Mouse (Mus musculus) liver, embryonic 14.5 days (tissue): Measurements from ENCODE around the gene Cop1. TPM values are rescaled to one million over a fixed set of nuclear protein-coding genes. Genes with fewer than 3 reads are reported as not detected.
A peak's percentile ranks its signal among the peaks of the same experiment; 100 is the strongest.

Experiments used
- ATAC-seq: fragments of 200-750 bp; cut with Nextera tagmentation; 2 replicates; pipeline ENCODE4 v1.8.0; 2017; ENCODE audit warnings: moderate number of reproducible peaks, mild to moderate bottlenecking, moderate library complexity; ENCODE audit not compliant: insufficient read depth
- DNase-seq, 3 experiments: peaks; one replicate each; pipeline ENCODE4 v3.0.0-alpha.2; 2012 to 2013; ENCODE audit warnings: low read depth in 3 of 3, low spot score in 3 of 3
- H3K27ac ChIP-seq: fragments of 300-500 bp; sonication (generic); 2 replicates; pipeline ENCODE4 v1.5.1; 2014; ENCODE audit warnings: moderate library complexity, mild to moderate bottlenecking, control low read depth, inconsistent platforms
- H3K27me3 ChIP-seq: fragments of 300-500 bp; sonication (generic); 2 replicates; pipeline ENCODE4 v1.6.1; 2014; ENCODE audit warnings: mild to moderate bottlenecking, low read length, moderate library complexity; ENCODE audit not compliant: control insufficient read depth, insufficient read depth
- H3K36me3 ChIP-seq: fragments of 300-500 bp; sonication (generic); replicated peaks from 2 replicates; pipeline ENCODE4 v1.6.1; 2014; ENCODE audit warnings: low read depth; ENCODE audit not compliant: control insufficient read depth, insufficient read depth
- H3K4me1 ChIP-seq, 2 experiments: fragments of 200-500 bp in 1 of 2; fragments of 300-500 bp in 1 of 2; sonication (generic) in 1 of 2; replicated peaks; 2 replicates each; pipeline ENCODE4 v1.6.1; 2012 to 2014; ENCODE audit warnings: antibody characterized with exemption in 1 of 2, inconsistent platforms in 1 of 2, low read length in 1 of 2; ENCODE audit not compliant: control insufficient read depth in 2 of 2, insufficient read depth in 2 of 2
- H3K4me2 ChIP-seq: fragments of 300-500 bp; sonication (generic); 2 replicates; pipeline ENCODE4 v1.6.1; 2014; ENCODE audit warnings: low read depth, mild to moderate bottlenecking, control low read depth, moderate library complexity
- H3K4me3 ChIP-seq, 2 experiments: fragments of 200-500 bp in 1 of 2; fragments of 300-500 bp in 1 of 2; sonication (generic) in 1 of 2; 2 replicates each; pipeline ENCODE4 v1.5.1; 2012 to 2014; ENCODE audit warnings: low read depth in 2 of 2, low read length in 2 of 2, mild to moderate bottlenecking in 2 of 2, control low read depth in 1 of 2, inconsistent platforms in 1 of 2, moderate library complexity in 1 of 2; ENCODE audit not compliant: insufficient read depth in 1 of 2
- H3K9ac ChIP-seq: fragments of 300-500 bp; sonication (generic); replicated peaks from 2 replicates; pipeline ENCODE4 v1.6.1; 2014; ENCODE audit warnings: mild to moderate bottlenecking, control low read depth, moderate library complexity
- H3K9me3 ChIP-seq: fragments of 300-500 bp; sonication (generic); 2 replicates; pipeline ENCODE4 v1.6.1; 2016; ENCODE audit warnings: low read length, mixed read lengths; ENCODE audit not compliant: control insufficient read depth
- CTCF ChIP-seq: IDR thresholded peaks from 2 replicates; pipeline ENCODE4 v1.5.1; 2016; ENCODE audit warnings: antibody characterized with exemption, low read depth, control low read depth
- EP300 ChIP-seq: IDR thresholded peaks from 2 replicates; pipeline ENCODE4 v1.6.1; 2016; ENCODE audit warnings: antibody characterized with exemption, low read depth
- WGBS: fragments of 180-500 bp; shearing (Covaris S2); extraction: QIAGEN DNeasy Blood & Tissue Kit; methylation state at CpG from one replicate; pipeline ENCODE4 v1.1.7; 2014; ENCODE audit not compliant: insufficient replicate concordance; 5-methylcytosine and 5-hydroxymethylcytosine counted together
- polyA plus RNA-seq, 2 experiments: library from polyadenylated mRNA; depleted of rRNA in 1 of 2; stranded (reverse) in 1 of 2; unstranded in 1 of 2; fragments of >200 nt; fragmentation: Nextera tagmentation in 1 of 2; extraction: Ambion mirVana in 1 of 2; gene quantifications; 2 replicates each; pipeline versions ENCODE4 v1.2.1 to v1.2.3; 2012 to 2014

Cop1 gene
- polyA plus RNA-seq, 2 experiments: 37.4 to 54.3 TPM

- peaks cover 9% of the 10 kb centered on the region for H3K36me3 ChIP-seq
- no peak overlapping the region for H3K4me2 ChIP-seq
- no peaks in the 10 kb centered on the region for H3K27me3 ChIP-seq
- no peaks in the 10 kb centered on the region for H3K9me3 ChIP-seq
- H3K9ac ChIP-seq: no peak overlapping the region
- no peak for TF ChIP-seq EP300
- no peak for TF ChIP-seq CTCF
- H3K4me3 ChIP-seq: no peak overlapping the region
- ATAC-seq (no peak), DNase-seq (no peak)
- WGBS: 56% methylated on average over 2 of the region's 2 CpGs
- H3K4me1 ChIP-seq: no peaks in the 10 kb centered on the region
- no peak overlapping the region for H3K27ac ChIP-seq
Observed at GRCm38 (mm10) chr1:159313625-159314024, 81.5 kb downstream of the Cop1 start.

- H3K9me3 ChIP-seq: no peaks in the 10 kb centered on the region
- no peak overlapping the region for H3K4me2 ChIP-seq
- no peak overlapping the region for H3K27ac ChIP-seq
- no peak for DNase-seq
- no peak overlapping the region for H3K9ac ChIP-seq
- peaks cover 15% of the 10 kb centered on the region for H3K36me3 ChIP-seq
- H3K4me3 ChIP-seq: no peak overlapping the region
- ATAC-seq: no peak
- 79% methylated on average over 1 of the region's 1 CpGs for WGBS
- TF ChIP-seq CTCF: peak; percentile 22; the same call in 1 of the 2 replicates
- no peak for TF ChIP-seq EP300
- no peaks in the 10 kb centered on the region for H3K27me3 ChIP-seq
- H3K4me1 ChIP-seq: no peaks in the 10 kb centered on the region
Observed at GRCm38 (mm10) chr1:159322586-159322985, 90.5 kb downstream of the Cop1 start.

- WGBS: 73% methylated on average over 4 of the region's 4 CpGs
- no peak for DNase-seq
- H3K9ac ChIP-seq: no peak overlapping the region
- H3K4me2 ChIP-seq: no peak overlapping the region
- H3K4me3 ChIP-seq: no peak overlapping the region
- H3K4me1 ChIP-seq: no peaks in the 10 kb centered on the region
- peaks cover 24% of the 10 kb centered on the region for H3K36me3 ChIP-seq
- TF ChIP-seq CTCF (no peak), EP300 (no peak)
- H3K27me3 ChIP-seq: no peaks in the 10 kb centered on the region
- ATAC-seq: no peak
- no peaks in the 10 kb centered on the region for H3K9me3 ChIP-seq
- H3K27ac ChIP-seq: no peak overlapping the region
Observed at GRCm38 (mm10) chr1:159331008-159331407, 98.9 kb downstream of the Cop1 start.

- TF ChIP-seq EP300: no peak
- TF ChIP-seq CTCF: no peak
- peaks cover 14% of the 10 kb centered on the region for H3K36me3 ChIP-seq
- no peak overlapping the region for H3K27ac ChIP-seq
- H3K27me3 ChIP-seq: no peaks in the 10 kb centered on the region
- no peak overlapping the region for H3K4me2 ChIP-seq
- no peaks in the 10 kb centered on the region for H3K4me1 ChIP-seq
- no peak overlapping the region for H3K4me3 ChIP-seq
- ATAC-seq: no peak
- no peak overlapping the region for H3K9ac ChIP-seq
- H3K9me3 ChIP-seq: no peaks in the 10 kb centered on the region
- WGBS: 79% methylated on average over 4 of the region's 4 CpGs
- DNase-seq: no peak
Observed at GRCm38 (mm10) chr1:159334157-159334556, 102.0 kb downstream of the Cop1 start.

GRCm38 (mm10) chr1:159342355-159342754 lies 110.2 kb downstream of the Cop1 start:
- DNase-seq (no peak), ATAC-seq (no peak)
- Histone ChIP-seq H3K9me3 (no peaks in the 10 kb centered on the region), H3K27ac (no peak overlapping the region), H3K4me3 (no peak overlapping the region), H3K4me2 (no peak overlapping the region), H3K36me3 (peaks cover 25% of the 10 kb centered on the region), H3K9ac (no peak overlapping the region), H3K4me1 (no peaks in the 10 kb centered on the region), H3K27me3 (no peaks in the 10 kb centered on the region)
- 74% methylated on average over 2 of the region's 2 CpGs for WGBS
- TF ChIP-seq CTCF (no peak), EP300 (no peak)
